Mouse (Mus musculus): ENCODE data around the gene Pde1b. TPM values are rescaled to one million over a fixed set of nuclear protein-coding genes. Genes with fewer than 3 reads are reported as not detected.
A peak's percentile ranks its signal among the peaks of the same experiment; 100 is the strongest.

The Pde1b gene
- polyA plus RNA-seq, 1 experiment from 2014 or later = 91.0 TPM

DNA sequence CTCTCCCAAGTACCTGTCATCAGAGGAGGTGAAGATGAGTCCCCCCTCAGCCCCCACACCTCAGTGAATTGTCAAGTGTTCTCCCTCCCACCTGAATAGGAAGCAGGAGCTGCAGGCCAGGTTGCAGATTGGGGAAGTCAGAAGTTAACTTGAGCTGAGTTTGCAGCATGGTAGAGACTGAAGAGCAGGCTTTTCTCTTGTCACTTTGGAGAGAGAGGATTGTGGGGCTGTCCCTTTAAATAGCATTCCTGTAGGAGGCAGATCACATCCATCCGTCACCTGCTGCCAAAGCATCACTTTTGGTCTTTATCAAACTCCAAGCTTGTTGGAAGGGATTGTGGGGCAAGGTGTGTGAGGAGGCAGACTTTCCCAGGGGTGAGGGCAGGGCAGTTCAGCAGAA is 2.1 kb upstream of the Pde1b start:
- Histone ChIP-seq H3K27ac (ENCODE audit: low read depth, low read length) (no peak overlapping the region), H3K27me3 (replicated peaks; ENCODE audit: control insufficient read depth, insufficient read depth, low read length) (no peaks in the 10 kb centered on the region), H3K9me3 (ENCODE audit: control insufficient read depth, low read length) (no peaks in the 10 kb centered on the region), H3K9ac (ENCODE audit: low read depth, low read length) (no peak overlapping the region), H3K4me1 (ENCODE audit: control insufficient read depth, insufficient read depth, low read depth, low read length) (peaks cover 17% of the 10 kb centered on the region), H3K4me3 (ENCODE audit: low read length) (no peak overlapping the region), H3K36me3 (ENCODE audit: control insufficient read depth, insufficient read depth, low read length) (no peaks in the 10 kb centered on the region), H3K4me2 (ENCODE audit: low read length) (no peak overlapping the region)
- ATAC-seq = no peak
- WGBS = 63% methylated on average over 1 of the region's 1 CpGs

DNA sequence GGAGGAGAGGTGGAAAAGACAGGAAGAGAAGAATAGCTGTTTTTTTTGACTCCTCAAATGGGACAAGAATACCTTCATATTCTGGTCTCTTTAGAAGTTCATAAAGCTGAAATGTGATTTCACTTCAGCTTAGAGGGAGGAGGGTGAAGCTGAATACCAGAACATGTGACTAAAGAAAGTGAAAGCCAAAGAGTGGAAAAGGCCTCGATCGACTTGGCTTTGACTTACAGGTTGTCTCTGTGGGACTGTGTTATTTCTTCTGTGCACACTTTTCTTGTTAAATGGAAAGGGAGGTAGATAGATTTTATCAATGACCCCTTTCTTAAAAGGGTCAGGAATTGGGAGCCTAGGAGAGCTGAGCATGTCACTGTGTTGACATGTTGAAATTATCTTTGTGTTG is 1.6 kb upstream of the Pde1b start:
- no peaks in the 10 kb centered on the region for H3K36me3 ChIP-seq (ENCODE audit: control insufficient read depth, insufficient read depth, low read length)
- no peak overlapping the region for H3K9ac ChIP-seq (ENCODE audit: low read depth, low read length)
- no peak for ATAC-seq
- no peak overlapping the region for H3K4me3 ChIP-seq (ENCODE audit: low read length)
- H3K4me2 ChIP-seq (ENCODE audit: low read length) = no peak overlapping the region
- no peak overlapping the region for H3K27ac ChIP-seq (ENCODE audit: low read depth, low read length)
- 75% methylated on average over 2 of the region's 2 CpGs for WGBS
- H3K27me3 ChIP-seq (replicated peaks; ENCODE audit: control insufficient read depth, insufficient read depth, low read length) = no peaks in the 10 kb centered on the region
- peaks cover 17% of the 10 kb centered on the region for H3K4me1 ChIP-seq (ENCODE audit: control insufficient read depth, insufficient read depth, low read depth, low read length)
- no peaks in the 10 kb centered on the region for H3K9me3 ChIP-seq (ENCODE audit: control insufficient read depth, low read length)

DNA sequence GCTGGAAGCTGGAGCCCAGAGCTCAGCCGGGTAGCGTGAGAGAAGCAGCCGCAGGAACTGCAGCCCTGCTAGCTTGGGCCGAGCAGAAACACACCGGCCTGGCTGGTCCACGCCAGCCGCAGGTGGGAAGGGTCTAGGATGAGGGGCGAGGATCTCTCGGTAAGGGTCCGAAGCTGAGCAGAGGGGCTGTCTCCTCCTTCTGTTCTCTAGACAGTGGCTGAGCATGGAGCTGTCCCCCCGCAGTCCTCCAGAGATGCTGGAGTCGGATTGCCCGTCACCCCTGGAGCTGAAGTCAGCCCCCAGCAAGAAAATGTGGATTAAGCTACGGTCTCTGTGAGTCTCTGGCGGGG is 392 bp downstream of the Pde1b start:
- H3K4me2 ChIP-seq (ENCODE audit: low read length) = peak overlapping the region; percentile 90
- H3K9me3 ChIP-seq (ENCODE audit: control insufficient read depth, low read length) = no peaks in the 10 kb centered on the region
- H3K9ac ChIP-seq (ENCODE audit: low read depth, low read length) = peak overlapping the region; percentile 91
- H3K4me3 ChIP-seq (ENCODE audit: low read length) = peak overlapping the region; percentile 80
- WGBS = 0% methylated on average over 15 of the region's 15 CpGs
- no peaks in the 10 kb centered on the region for H3K27me3 ChIP-seq (replicated peaks; ENCODE audit: control insufficient read depth, insufficient read depth, low read length)
- peaks cover 24% of the 10 kb centered on the region for H3K4me1 ChIP-seq (ENCODE audit: control insufficient read depth, insufficient read depth, low read depth, low read length)
- H3K36me3 ChIP-seq (ENCODE audit: control insufficient read depth, insufficient read depth, low read length) = no peaks in the 10 kb centered on the region
- ATAC-seq = peak; percentile 72
- peak overlapping the region; percentile 87 for H3K27ac ChIP-seq (ENCODE audit: low read depth, low read length)

DNA sequence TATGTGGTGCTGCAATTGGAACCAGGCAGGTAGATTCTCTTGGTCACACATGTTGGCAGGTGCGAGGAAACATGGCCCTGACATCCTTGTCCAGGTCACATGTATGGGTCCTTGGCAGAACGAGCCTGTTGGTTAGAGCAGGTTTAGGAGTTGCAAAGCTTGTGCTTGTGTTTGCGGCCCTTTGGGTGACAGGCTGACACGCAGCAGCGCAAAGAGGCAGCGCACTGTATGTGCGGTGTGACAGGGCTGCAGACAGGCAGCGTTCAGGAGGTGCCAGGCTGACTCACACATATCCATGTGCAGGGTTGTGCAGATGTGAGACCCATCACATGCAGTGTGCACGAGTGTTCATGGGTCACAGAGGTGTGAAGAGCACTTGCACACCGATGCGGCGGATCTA is 826 bp downstream of the Pde1b start:
- peak; percentile 41 for ATAC-seq
- no peaks in the 10 kb centered on the region for H3K27me3 ChIP-seq (replicated peaks; ENCODE audit: control insufficient read depth, insufficient read depth, low read length)
- 26% methylated on average over 12 of the region's 12 CpGs for WGBS
- peak overlapping the region; percentile 80 for H3K4me3 ChIP-seq (ENCODE audit: low read length)
- no peaks in the 10 kb centered on the region for H3K9me3 ChIP-seq (ENCODE audit: control insufficient read depth, low read length)
- no peaks in the 10 kb centered on the region for H3K36me3 ChIP-seq (ENCODE audit: control insufficient read depth, insufficient read depth, low read length)
- H3K9ac ChIP-seq (ENCODE audit: low read depth, low read length) = peak overlapping the region; percentile 91
- peaks cover 24% of the 10 kb centered on the region for H3K4me1 ChIP-seq (ENCODE audit: control insufficient read depth, insufficient read depth, low read depth, low read length)
- H3K4me2 ChIP-seq (ENCODE audit: low read length) = peak overlapping the region; percentile 90
- peak overlapping the region; percentile 87 for H3K27ac ChIP-seq (ENCODE audit: low read depth, low read length)

DNA sequence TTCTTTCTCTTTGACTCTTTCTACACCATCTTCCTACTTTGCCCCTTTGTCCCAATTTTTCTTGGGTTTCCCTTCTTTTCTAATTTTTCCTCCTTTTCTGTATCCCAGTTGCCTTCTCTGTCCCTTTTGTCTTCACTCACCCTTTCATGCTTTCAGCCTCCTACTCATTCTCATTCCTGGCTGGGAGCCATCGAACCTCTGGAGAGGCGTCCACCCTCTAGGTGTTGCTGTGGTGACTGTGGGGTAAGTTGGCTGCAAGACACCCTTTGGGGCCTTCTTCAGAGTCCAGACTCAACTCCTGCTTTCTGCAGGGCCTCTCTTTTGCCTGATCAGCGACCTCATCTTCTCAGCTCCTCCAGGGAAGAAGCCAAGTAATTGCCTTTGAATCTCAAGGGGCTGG is 6.5 kb downstream of the Pde1b start:
- Histone ChIP-seq H3K9ac (ENCODE audit: low read depth, low read length) (no peak overlapping the region), H3K36me3 (ENCODE audit: control insufficient read depth, insufficient read depth, low read length) (no peaks in the 10 kb centered on the region), H3K4me1 (ENCODE audit: control insufficient read depth, insufficient read depth, low read depth, low read length) (peaks cover 27% of the 10 kb centered on the region), H3K27ac (ENCODE audit: low read depth, low read length) (peak overlapping the region; percentile 4), H3K27me3 (replicated peaks; ENCODE audit: control insufficient read depth, insufficient read depth, low read length) (no peaks in the 10 kb centered on the region), H3K9me3 (ENCODE audit: control insufficient read depth, low read length) (no peaks in the 10 kb centered on the region), H3K4me3 (ENCODE audit: low read length) (no peak overlapping the region), H3K4me2 (ENCODE audit: low read length) (no peak overlapping the region)
- WGBS = 35% methylated on average over 3 of the region's 3 CpGs
- no peak for ATAC-seq

DNA sequence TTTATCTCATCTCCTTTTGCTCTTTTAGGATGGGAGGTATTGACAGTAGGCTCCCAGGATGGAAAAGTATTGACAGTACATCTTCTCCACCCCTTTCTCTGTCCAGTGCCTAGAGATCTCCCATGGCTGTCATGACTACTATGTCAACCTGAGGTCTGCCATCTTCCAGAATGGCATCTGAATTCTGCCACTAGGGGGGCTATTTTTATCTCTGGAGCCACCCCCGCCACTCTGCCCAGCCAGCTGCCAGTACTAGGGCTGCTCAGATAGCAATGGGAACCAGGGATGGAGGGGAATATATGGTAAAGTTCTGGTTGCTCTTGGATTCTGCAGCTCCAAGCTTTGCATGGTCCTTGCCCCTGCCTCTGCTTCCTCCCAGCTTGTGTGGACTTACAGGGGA is 8.8 kb downstream of the Pde1b start:
- no peak overlapping the region for H3K4me2 ChIP-seq (ENCODE audit: low read length)
- H3K36me3 ChIP-seq (ENCODE audit: control insufficient read depth, insufficient read depth, low read length) = no peaks in the 10 kb centered on the region
- H3K27me3 ChIP-seq (replicated peaks; ENCODE audit: control insufficient read depth, insufficient read depth, low read length) = no peaks in the 10 kb centered on the region
- H3K9me3 ChIP-seq (ENCODE audit: control insufficient read depth, low read length) = no peaks in the 10 kb centered on the region
- H3K9ac ChIP-seq (ENCODE audit: low read depth, low read length) = no peak overlapping the region
- peaks cover 29% of the 10 kb centered on the region for H3K4me1 ChIP-seq (ENCODE audit: control insufficient read depth, insufficient read depth, low read depth, low read length)
- ATAC-seq = no peak
- 79% methylated on average over 1 of the region's 1 CpGs for WGBS
- H3K4me3 ChIP-seq (ENCODE audit: low read length) = no peak overlapping the region
- no peak overlapping the region for H3K27ac ChIP-seq (ENCODE audit: low read depth, low read length)

DNA sequence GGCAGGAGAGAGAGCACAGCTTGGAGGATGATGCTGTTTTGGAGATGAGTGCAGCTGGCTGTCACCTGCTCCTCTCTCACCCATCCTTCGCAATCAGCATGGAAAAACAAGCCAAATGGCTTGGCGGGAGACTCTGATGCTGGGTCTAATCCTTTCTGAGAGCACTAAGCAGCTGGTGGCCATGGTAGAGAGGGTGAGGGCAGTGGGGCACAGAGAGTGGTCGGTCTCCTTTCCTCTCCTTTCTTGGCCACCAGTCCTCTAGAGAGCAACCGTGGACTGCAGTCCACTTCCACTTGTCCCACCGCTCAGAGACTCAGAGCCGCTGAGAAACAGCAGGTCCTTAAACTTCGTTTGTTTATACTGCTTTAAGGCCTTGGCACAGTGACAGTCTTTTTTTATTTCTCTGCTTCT is 10.8 kb downstream of the Pde1b start:
- ATAC-seq = peak; percentile 44
- Histone ChIP-seq H3K27ac (ENCODE audit: low read depth, low read length) (peak overlapping the region; percentile 64), H3K9me3 (ENCODE audit: control insufficient read depth, low read length) (no peaks in the 10 kb centered on the region), H3K4me3 (ENCODE audit: low read length) (peak overlapping the region; percentile 30; the same call in 1 of the 2 replicates), H3K36me3 (ENCODE audit: control insufficient read depth, insufficient read depth, low read length) (no peaks in the 10 kb centered on the region), H3K9ac (ENCODE audit: low read depth, low read length) (peak overlapping the region; percentile 34), H3K27me3 (replicated peaks; ENCODE audit: control insufficient read depth, insufficient read depth, low read length) (no peaks in the 10 kb centered on the region), H3K4me1 (ENCODE audit: control insufficient read depth, insufficient read depth, low read depth, low read length) (peaks cover 34% of the 10 kb centered on the region), H3K4me2 (ENCODE audit: low read length) (peak overlapping the region; percentile 54)
- 9% methylated on average over 7 of the region's 7 CpGs for whole genome bisulfite sequencing

DNA sequence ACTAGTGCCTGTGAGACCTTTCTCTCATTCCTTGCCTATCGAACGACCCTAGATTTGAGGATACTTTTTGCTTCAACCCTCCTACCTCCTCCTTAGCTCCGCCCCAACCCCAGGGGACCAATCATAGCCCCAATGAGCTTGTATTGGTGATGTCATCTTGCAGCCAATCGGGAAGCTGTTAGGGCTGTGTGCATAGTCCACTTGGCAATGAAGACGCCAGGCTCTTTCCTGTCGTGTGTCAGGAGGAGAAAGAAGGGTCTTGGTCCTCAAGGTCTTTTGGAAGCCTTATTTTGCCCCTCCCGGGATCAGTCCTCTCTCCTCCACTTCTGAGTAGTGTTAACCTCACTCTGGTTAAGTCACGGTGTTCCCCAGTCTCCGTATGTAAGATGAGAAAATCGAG is 11.3 kb downstream of the Pde1b start:
- Histone ChIP-seq H3K4me1 (ENCODE audit: control insufficient read depth, insufficient read depth, low read depth, low read length) (peaks cover 39% of the 10 kb centered on the region), H3K9ac (ENCODE audit: low read depth, low read length) (peak overlapping the region; percentile 44; the same call in 1 of the 2 replicates), H3K27ac (ENCODE audit: low read depth, low read length) (peak overlapping the region; percentile 64), H3K27me3 (replicated peaks; ENCODE audit: control insufficient read depth, insufficient read depth, low read length) (no peaks in the 10 kb centered on the region), H3K36me3 (ENCODE audit: control insufficient read depth, insufficient read depth, low read length) (no peaks in the 10 kb centered on the region), H3K9me3 (ENCODE audit: control insufficient read depth, low read length) (no peaks in the 10 kb centered on the region), H3K4me3 (ENCODE audit: low read length) (peak overlapping the region; percentile 30), H3K4me2 (ENCODE audit: low read length) (peak overlapping the region; percentile 54)
- 3% methylated on average over 10 of the region's 10 CpGs for WGBS
- peak; percentile 90 for ATAC-seq

DNA sequence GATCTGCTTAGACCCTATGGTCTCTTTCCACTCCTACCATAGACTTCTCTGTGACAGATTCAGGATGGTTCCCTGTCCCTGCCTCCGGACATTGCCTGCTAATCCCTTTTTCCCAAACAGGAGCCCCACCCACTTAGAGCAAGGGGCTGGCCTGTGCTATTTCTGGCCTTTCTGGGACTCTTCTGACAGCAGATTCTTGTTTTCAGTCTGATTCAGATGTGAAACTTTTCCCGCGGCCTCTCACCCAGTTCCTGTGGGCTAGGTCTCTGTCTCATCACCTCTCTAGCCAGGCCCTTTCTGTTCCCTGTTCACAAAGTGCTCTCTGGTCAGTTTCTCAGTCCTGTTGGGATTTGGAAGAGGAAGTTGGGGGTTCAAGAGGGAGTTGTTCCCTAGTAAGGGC is 12.1 kb downstream of the Pde1b start:
- Histone ChIP-seq H3K4me3 (ENCODE audit: low read length) (no peak overlapping the region), H3K36me3 (ENCODE audit: control insufficient read depth, insufficient read depth, low read length) (no peaks in the 10 kb centered on the region), H3K27me3 (replicated peaks; ENCODE audit: control insufficient read depth, insufficient read depth, low read length) (no peaks in the 10 kb centered on the region), H3K4me1 (ENCODE audit: control insufficient read depth, insufficient read depth, low read depth, low read length) (peaks cover 44% of the 10 kb centered on the region), H3K4me2 (ENCODE audit: low read length) (peak overlapping the region; percentile 54), H3K9ac (ENCODE audit: low read depth, low read length) (peak overlapping the region; percentile 39; the same call in 1 of the 2 replicates), H3K27ac (ENCODE audit: low read depth, low read length) (peak overlapping the region; percentile 59), H3K9me3 (ENCODE audit: control insufficient read depth, low read length) (no peaks in the 10 kb centered on the region)
- 31% methylated on average over 3 of the region's 3 CpGs for WGBS
- no peak for ATAC-seq
